Mouse (Mus musculus) olfactory bulb, adult 2 months (tissue): ENCODE data around the gene Sorbs1.

Experiments
- CTCF ChIP-seq: fragments of 200-500 bp; IDR thresholded peaks from 2 replicates; pipeline ENCODE4 v1.5.1; 2012; ENCODE audit warnings: low read depth, mild to moderate bottlenecking, low read length, moderate library complexity; ENCODE audit not compliant: insufficient read depth
- POLR2A ChIP-seq: fragments of 200-500 bp; IDR thresholded peaks from 2 replicates; pipeline ENCODE4 v1.6.1; 2012; ENCODE audit warnings: mild to moderate bottlenecking, low read depth, low read length, moderate library complexity; ENCODE audit not compliant: insufficient read depth

- TF ChIP-seq CTCF, result no peak
- TF ChIP-seq POLR2A, result no peak
These were observed 215.0 kb downstream of the Sorbs1 start for GRCm38 (mm10) chr19:40298574-40298973.
